Mouse (Mus musculus): Measurements from ENCODE around the gene Gng2. TPM values are rescaled to one million over a fixed set of nuclear protein-coding genes. Genes with fewer than 3 reads are reported as not detected.
A peak's percentile ranks its signal among the peaks of the same experiment; 100 is the strongest.

Gng2 gene
- total and polyA plus RNA-seq, 2 experiments from 2014 or later: 374 to 419 TPM

GRCm38 (mm10) chr14:19974429-19974828, 3.0 kb downstream of the Gng2 start:
- Histone ChIP-seq H3K27ac (ENCODE audit: low read depth, low read length) (peak overlapping the region; percentile 62), H3K9ac (replicated peaks; ENCODE audit: low read length, poor library complexity, severe bottlenecking) (peak overlapping the region; percentile 56), H3K4me1 (ENCODE audit: insufficient read depth, low read length) (peaks cover 24% of the 10 kb centered on the region; the same call in 1 of the 2 replicates)

GRCm38 (mm10) chr14:19972316-19973029, 5.0 kb downstream of the Gng2 start:
- no peak for TF ChIP-seq CTCF (IDR thresholded peaks at IDR 0.05)
- peaks cover 26% of the 10 kb centered on the region; the same call in 1 of the 2 replicates for H3K4me1 ChIP-seq (ENCODE audit: insufficient read depth, low read length)
- H3K36me3 ChIP-seq (ENCODE audit: insufficient read depth, low read length): no peaks in the 10 kb centered on the region
- DNase-seq (ENCODE audit: low spot score) (no peak), ATAC-seq (ENCODE audit: low FRiP score) (no peak)
- 76% methylated on average over 13 of the region's 13 CpGs for WGBS
- no peak overlapping the region for H3K27ac ChIP-seq (ENCODE audit: low read depth, low read length)
- H3K4me3 ChIP-seq (ENCODE audit: low read depth, low read length): no peak overlapping the region
- no peak overlapping the region for H3K4me2 ChIP-seq (ENCODE audit: low read depth, low read length, poor library complexity, severe bottlenecking)
- H3K9ac ChIP-seq (replicated peaks; ENCODE audit: low read length, poor library complexity, severe bottlenecking): no peak overlapping the region
- H3K27me3 ChIP-seq (ENCODE audit: insufficient read depth, low read length): no peaks in the 10 kb centered on the region
- H3K9me3 ChIP-seq (ENCODE audit: low read length): no peaks in the 10 kb centered on the region

More at GRCm38 (mm10) chr14:19974429-19974828, 3.0 kb downstream of the Gng2 start:
- Histone ChIP-seq H3K4me2 (ENCODE audit: low read depth, low read length, poor library complexity, severe bottlenecking) (peak overlapping the region; percentile 57), H3K36me3 (ENCODE audit: insufficient read depth, low read length) (no peaks in the 10 kb centered on the region), H3K27me3 (ENCODE audit: insufficient read depth, low read length) (no peaks in the 10 kb centered on the region), H3K9me3 (ENCODE audit: low read length) (no peaks in the 10 kb centered on the region), H3K4me3 (ENCODE audit: low read depth, low read length) (peak overlapping the region; percentile 58)
- WGBS: 48% methylated on average over 5 of the region's 5 CpGs
- ATAC-seq (ENCODE audit: low FRiP score) (no peak), DNase-seq (ENCODE audit: low spot score) (no peak)
- TF ChIP-seq CTCF (IDR thresholded peaks at IDR 0.05): no peak

GRCm38 (mm10) chr14:19970845-19971244, 6.6 kb downstream of the Gng2 start:
- DNase-seq (ENCODE audit: low spot score) (no peak), ATAC-seq (ENCODE audit: low FRiP score) (no peak)
- no peak for TF ChIP-seq CTCF (IDR thresholded peaks at IDR 0.05)
- no peaks in the 10 kb centered on the region for H3K27me3 ChIP-seq (ENCODE audit: insufficient read depth, low read length)
- H3K27ac ChIP-seq (ENCODE audit: low read depth, low read length): peak overlapping the region; percentile 18; the same call in 1 of the 2 replicates
- H3K9ac ChIP-seq (replicated peaks; ENCODE audit: low read length, poor library complexity, severe bottlenecking): no peak overlapping the region
- 52% methylated on average over 3 of the region's 3 CpGs for WGBS
- H3K9me3 ChIP-seq (ENCODE audit: low read length): no peaks in the 10 kb centered on the region
- H3K36me3 ChIP-seq (ENCODE audit: insufficient read depth, low read length): no peaks in the 10 kb centered on the region
- H3K4me1 ChIP-seq (ENCODE audit: insufficient read depth, low read length): peaks cover 26% of the 10 kb centered on the region; the same call in 1 of the 2 replicates
- H3K4me3 ChIP-seq (ENCODE audit: low read depth, low read length): no peak overlapping the region
- H3K4me2 ChIP-seq (ENCODE audit: low read depth, low read length, poor library complexity, severe bottlenecking): peak overlapping the region; percentile 15; the same call in 1 of the 2 replicates

- Histone ChIP-seq H3K27ac (ENCODE audit: low read depth, low read length) (peak overlapping the region; percentile 18; the same call in 1 of the 2 replicates), H3K9ac (replicated peaks; ENCODE audit: low read length, poor library complexity, severe bottlenecking) (no peak overlapping the region), H3K4me3 (ENCODE audit: low read depth, low read length) (no peak overlapping the region), H3K36me3 (ENCODE audit: insufficient read depth, low read length) (no peaks in the 10 kb centered on the region), H3K9me3 (ENCODE audit: low read length) (no peaks in the 10 kb centered on the region), H3K4me1 (ENCODE audit: insufficient read depth, low read length) (peaks cover 26% of the 10 kb centered on the region; the same call in 1 of the 2 replicates), H3K4me2 (ENCODE audit: low read depth, low read length, poor library complexity, severe bottlenecking) (no peak overlapping the region), H3K27me3 (ENCODE audit: insufficient read depth, low read length) (no peaks in the 10 kb centered on the region)
- DNase-seq (ENCODE audit: low spot score) (no peak), ATAC-seq (ENCODE audit: low FRiP score) (no peak)
- TF ChIP-seq CTCF (IDR thresholded peaks at IDR 0.05): peak; percentile 24; the same call in 1 of the 2 replicates
- WGBS: 65% methylated on average over 6 of the region's 6 CpGs
Measured at GRCm38 (mm10) chr14:19970106-19970785, 7.2 kb downstream of the Gng2 start.

DNA sequence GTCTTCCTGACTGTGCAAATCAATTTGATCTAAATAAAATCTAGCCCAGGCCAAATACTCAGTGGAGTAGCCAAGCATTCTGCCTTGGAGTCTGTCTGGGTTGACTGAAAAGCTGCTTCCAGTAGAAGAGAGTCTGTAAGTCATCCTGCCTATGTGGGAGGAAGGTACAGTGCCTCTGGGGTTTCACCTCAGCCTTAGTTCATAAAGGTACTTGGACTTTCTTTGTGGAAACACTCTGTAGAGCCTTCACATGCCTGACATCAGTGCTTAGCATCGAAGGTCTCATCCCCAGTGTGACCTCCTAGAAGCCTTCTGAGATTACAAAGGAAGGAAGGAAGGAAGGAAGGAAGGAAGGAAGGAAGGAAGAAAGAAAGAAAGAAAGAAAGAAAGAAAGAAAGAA, 7.9 kb downstream of the Gng2 start:
- Histone ChIP-seq H3K9ac (replicated peaks; ENCODE audit: low read length, poor library complexity, severe bottlenecking) (no peak overlapping the region), H3K9me3 (ENCODE audit: low read length) (no peaks in the 10 kb centered on the region), H3K27me3 (ENCODE audit: insufficient read depth, low read length) (no peaks in the 10 kb centered on the region), H3K4me3 (ENCODE audit: low read depth, low read length) (no peak overlapping the region), H3K4me2 (ENCODE audit: low read depth, low read length, poor library complexity, severe bottlenecking) (no peak overlapping the region), H3K36me3 (ENCODE audit: insufficient read depth, low read length) (no peaks in the 10 kb centered on the region), H3K4me1 (ENCODE audit: insufficient read depth, low read length) (peaks cover 25% of the 10 kb centered on the region; the same call in 1 of the 2 replicates), H3K27ac (ENCODE audit: low read depth, low read length) (no peak overlapping the region)
- TF ChIP-seq CTCF (IDR thresholded peaks at IDR 0.05): no peak
- DNase-seq (ENCODE audit: low spot score) (no peak), ATAC-seq (ENCODE audit: low FRiP score) (no peak)
- whole genome bisulfite sequencing: 84% methylated on average over 1 of the region's 1 CpGs

Measured in midbrain, postnatal 0 days (tissue).